Mouse (Mus musculus) layer of hippocampus, postnatal 14 days (tissue): ENCODE results near the gene 9030624G23Rik. TPM values are rescaled to one million over a fixed set of nuclear protein-coding genes. Genes with fewer than 3 reads are reported as not detected.
"Not testable (repeated sequence)": the region's sequence is repeated elsewhere in the genome, so short reads cannot be mapped to it uniquely, and the experiment has no call there.

Experiments used
- DNase-seq, 2 experiments: peaks; one replicate each; pipeline ENCODE4 v3.0.0; 2021 to 2022; ENCODE audit warnings: low spot score in 2 of 2, mixed read lengths in 1 of 2
- long read RNA-seq, 2 experiments: library from polyadenylated mRNA; stranded (forward); transcript quantifications; one replicate each; pipeline ENCODE4 v2.0.0; 2021
- total RNA-seq, 2 experiments: library from RNA; stranded (reverse); gene quantifications; 2 replicates each; pipeline ENCODE4 v1.2.3; 2021

Gene 9030624G23Rik
- 1 to 10 TPM; 2.6 to 4.2 TPM for total RNA-seq
- long read RNA-seq, experiment 1, result 0 reads
- long read RNA-seq, experiment 2, partial matches to known transcripts, result 0 of 1 reads
- long read RNA-seq, experiment 2, other reads (novel, unspliced or antisense), result 0 of 1 reads

DNA sequence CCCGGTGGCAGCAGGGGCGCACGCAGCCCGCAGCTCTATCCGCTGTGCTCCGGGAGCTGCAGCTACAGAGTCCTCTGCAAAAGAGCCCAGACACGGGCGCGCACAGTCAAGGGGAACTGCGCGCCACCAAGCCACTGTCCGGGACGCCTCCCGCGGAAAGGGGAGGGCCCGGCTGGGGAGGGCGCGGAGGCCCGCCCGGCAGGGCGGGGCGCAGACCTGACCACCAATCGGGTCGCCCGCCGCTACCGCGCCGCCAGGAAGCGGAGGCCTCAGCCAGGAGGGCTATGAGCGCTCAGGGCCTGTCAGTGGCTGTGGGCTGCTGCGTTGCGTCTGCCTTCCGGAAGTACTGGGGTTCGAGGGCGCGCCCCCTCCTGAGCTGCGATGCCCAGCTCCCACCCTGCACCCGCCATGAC is at the start of gene 9030624G23Rik:
Gene 9030624G23Rik (minus strand): TSS at position 139 of the 413 bp plus-strand sequence.
- peak; percentile 29 to 40 for DNase-seq

DNA sequence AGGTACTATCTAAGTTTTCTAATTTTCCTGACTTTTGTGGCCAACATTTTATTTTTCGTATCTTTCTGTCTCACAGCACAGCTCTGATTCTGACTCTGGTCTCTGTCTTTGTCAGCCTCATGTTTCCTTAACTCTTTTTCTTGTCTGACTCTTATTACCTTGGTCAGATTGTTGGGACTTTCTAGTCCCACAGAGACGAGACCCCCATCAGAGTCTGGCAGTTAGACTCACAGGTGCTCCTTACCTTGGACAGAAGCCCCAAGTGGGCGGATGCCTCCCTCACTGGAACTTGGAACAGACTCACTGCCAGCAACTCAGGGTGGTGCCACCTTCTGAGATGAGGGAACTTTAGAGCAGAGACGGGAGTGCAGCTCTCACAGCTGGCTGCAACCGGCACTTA is 13.9 kb downstream of the 9030624G23Rik start:
- DNase-seq, result not testable (repeated sequence)
